Mouse (Mus musculus) CH12.LX (cell line): ENCODE results near the gene Aim2. TPM values are rescaled to one million over a fixed set of nuclear protein-coding genes. Genes with fewer than 3 reads are reported as not detected.

ENCODE experiments used
- DNase-seq: peaks from one replicate; pipeline ENCODE4 v3.0.0-alpha.2; 2013; ENCODE audit errors: extremely low read depth
- H3K27ac ChIP-seq: 2 replicates; pipeline ENCODE4 v1.5.1; 2012; ENCODE audit warnings: low read depth, mild to moderate bottlenecking, control low read depth, moderate library complexity; ENCODE audit not compliant: insufficient read depth
- H3K27me3 ChIP-seq: replicated peaks from 2 replicates; pipeline ENCODE3; 2012; ENCODE audit warnings: inconsistent platforms
- H3K36me3 ChIP-seq, 2 experiments: replicated peaks in 1 of 2; 2 replicates each; pipeline versions ENCODE3 to v1.6.1; 2012; ENCODE audit warnings: inconsistent platforms in 1 of 2, low read length in 1 of 2, mild to moderate bottlenecking in 1 of 2, mixed read lengths in 1 of 2, moderate library complexity in 1 of 2; ENCODE audit not compliant: control insufficient read depth in 1 of 2, insufficient read depth in 1 of 2
- H3K4me1 ChIP-seq, 2 experiments: 2 replicates each; pipeline ENCODE4 v1.6.1; 2012; ENCODE audit warnings: inconsistent platforms in 1 of 2, moderate library complexity in 1 of 2; ENCODE audit not compliant: insufficient read depth in 2 of 2, control insufficient read depth in 1 of 2
- H3K4me2 ChIP-seq: 2 replicates; pipeline ENCODE4 v1.6.1; 2012; ENCODE audit warnings: low read depth, mild to moderate bottlenecking, control low read depth; ENCODE audit not compliant: poor library complexity, insufficient read depth, severe bottlenecking
- H3K4me3 ChIP-seq, 3 experiments: fragments of 150-350 bp in 1 of 3; sonication (generic) in 1 of 3; replicated peaks in 1 of 3; 2 replicates each; pipeline versions ENCODE3 to v1.5.1; 2011 to 2012; ENCODE audit warnings: low read depth in 2 of 3, low read length in 2 of 3, mild to moderate bottlenecking in 2 of 3, moderate library complexity in 2 of 3, control low read depth in 1 of 3, improper control_type of control experiment in 1 of 3, inconsistent platforms in 1 of 3, mixed read lengths in 1 of 3; ENCODE audit not compliant: poor library complexity in 1 of 3
- H3K79me2 ChIP-seq: replicated peaks from 2 replicates; pipeline ENCODE4 v1.6.1; 2012; ENCODE audit warnings: mild to moderate bottlenecking, moderate library complexity; ENCODE audit not compliant: control insufficient read depth, poor library complexity, insufficient read depth, severe bottlenecking; ENCODE audit errors: extremely low read depth
- H3K9ac ChIP-seq: 2 replicates; pipeline ENCODE4 v1.6.1; 2012; ENCODE audit warnings: low read depth, mild to moderate bottlenecking, control low read depth, moderate library complexity; ENCODE audit not compliant: insufficient read depth
- H3K9me3 ChIP-seq: replicated peaks from 2 replicates; pipeline ENCODE3; 2012; ENCODE audit warnings: low read length, inconsistent platforms, mixed read lengths
- BHLHE40 ChIP-seq: IDR thresholded peaks from 2 replicates; pipeline ENCODE4 v1.6.1; 2011; ENCODE audit warnings: mild to moderate bottlenecking, low read depth, low read length, improper control_type of control experiment
- CHD2 ChIP-seq: IDR thresholded peaks from 2 replicates; pipeline ENCODE4 v1.6.1; 2011; ENCODE audit warnings: low read length, improper control_type of control experiment
- E2F4 ChIP-seq: IDR thresholded peaks from 2 replicates; pipeline ENCODE4 v1.6.1; 2011; ENCODE audit warnings: low read depth, low read length, improper control_type of control experiment; ENCODE audit not compliant: insufficient replicate concordance
- EP300 ChIP-seq: IDR thresholded peaks from 2 replicates; pipeline ENCODE4 v1.6.1; 2011; ENCODE audit warnings: low read length, improper control_type of control experiment
- ETS1 ChIP-seq: conservative IDR thresholded peaks from 2 replicates; pipeline ENCODE4 v1.6.1; 2012; ENCODE audit warnings: low read depth, mild to moderate bottlenecking, inconsistent platforms, low read length, improper control_type of control experiment, moderate library complexity
- GABPA ChIP-seq: IDR thresholded peaks from 2 replicates; pipeline ENCODE4 v1.6.1; 2012; ENCODE audit warnings: low read depth, low read length, improper control_type of control experiment, inconsistent platforms; ENCODE audit not compliant: insufficient replicate concordance
- HCFC1 ChIP-seq: IDR thresholded peaks from 2 replicates; pipeline ENCODE4 v1.6.1; 2012; ENCODE audit warnings: low read depth, mild to moderate bottlenecking, inconsistent platforms, low read length, improper control_type of control experiment
- IRF4 ChIP-seq: IDR thresholded peaks from 2 replicates; pipeline ENCODE4 v1.6.1; 2014; ENCODE audit warnings: low read depth, mild to moderate bottlenecking, inconsistent platforms, low read length, improper control_type of control experiment
- JUN ChIP-seq: IDR thresholded peaks from 2 replicates; pipeline ENCODE4 v1.6.1; 2011; ENCODE audit warnings: low read depth, mild to moderate bottlenecking, low read length, improper control_type of control experiment, moderate library complexity; ENCODE audit not compliant: insufficient read depth
- JUND ChIP-seq: conservative IDR thresholded peaks from 2 replicates; pipeline ENCODE4 v1.6.1; 2011; ENCODE audit warnings: low read depth, low read length, improper control_type of control experiment
- KAT2A ChIP-seq: IDR thresholded peaks from 2 replicates; pipeline ENCODE4 v1.6.1; 2012; ENCODE audit warnings: low read length, improper control_type of control experiment, inconsistent platforms; ENCODE audit not compliant: insufficient replicate concordance
- MAFK ChIP-seq: IDR thresholded peaks from 2 replicates; pipeline ENCODE4 v1.6.1; 2011; ENCODE audit warnings: low read length, improper control_type of control experiment; ENCODE audit not compliant: insufficient replicate concordance
- MAX ChIP-seq: IDR thresholded peaks from 2 replicates; pipeline ENCODE4 v1.6.1; 2011; ENCODE audit warnings: low read length, improper control_type of control experiment
- MAZ ChIP-seq: IDR thresholded peaks from 2 replicates; pipeline ENCODE4 v1.6.1; 2012; ENCODE audit warnings: low read depth, mild to moderate bottlenecking, inconsistent platforms, low read length, improper control_type of control experiment, moderate library complexity
- MXI1 ChIP-seq: IDR thresholded peaks from 2 replicates; pipeline ENCODE4 v1.6.1; 2011; ENCODE audit warnings: mild to moderate bottlenecking, low read depth, low read length, improper control_type of control experiment
- NELFE ChIP-seq: IDR thresholded peaks from 2 replicates; pipeline ENCODE4 v1.6.1; 2011; ENCODE audit warnings: low read depth, low read length, improper control_type of control experiment
- NRF1 ChIP-seq: IDR thresholded peaks from 2 replicates; pipeline ENCODE4 v1.6.1; 2014; ENCODE audit warnings: low read depth, mild to moderate bottlenecking, inconsistent platforms, low read length, improper control_type of control experiment, moderate library complexity
- PAX5 ChIP-seq: IDR thresholded peaks from 2 replicates; pipeline ENCODE4 v1.6.1; 2012; ENCODE audit warnings: low read length, inconsistent platforms, mixed read lengths
- POLR2A ChIP-seq: IDR thresholded peaks from 2 replicates; pipeline ENCODE4 v1.6.1; 2011; ENCODE audit warnings: low read depth, mild to moderate bottlenecking, improper control_type of control experiment, low read length
- POLR2AphosphoS2 ChIP-seq: IDR thresholded peaks from 2 replicates; pipeline ENCODE4 v1.6.1; 2011; ENCODE audit warnings: low read depth, low read length, improper control_type of control experiment
- RCOR1 ChIP-seq: conservative IDR thresholded peaks from 2 replicates; pipeline ENCODE4 v1.6.1; 2012; ENCODE audit warnings: low read depth, mild to moderate bottlenecking, inconsistent platforms, low read length, improper control_type of control experiment
- SIN3A ChIP-seq: IDR thresholded peaks from 2 replicates; pipeline ENCODE4 v1.6.1; 2012; ENCODE audit warnings: low read length, improper control_type of control experiment, inconsistent platforms
- SMC3 ChIP-seq: IDR thresholded peaks from 2 replicates; pipeline ENCODE4 v1.6.1; 2011; ENCODE audit warnings: low read depth, low read length, improper control_type of control experiment
- UBTF ChIP-seq: IDR thresholded peaks from 2 replicates; pipeline ENCODE4 v1.6.1; 2012; ENCODE audit warnings: low read depth, mild to moderate bottlenecking, inconsistent platforms, low read length, improper control_type of control experiment, moderate library complexity
- USF1 ChIP-seq: IDR thresholded peaks from 2 replicates; pipeline ENCODE4 v1.6.1; 2014; ENCODE audit warnings: low read depth, mild to moderate bottlenecking, inconsistent platforms, low read length, improper control_type of control experiment
- USF2 ChIP-seq: conservative IDR thresholded peaks from 2 replicates; pipeline ENCODE4 v1.6.1; 2011; ENCODE audit warnings: low read depth, low read length, improper control_type of control experiment
- ZC3H11A ChIP-seq: IDR thresholded peaks from 2 replicates; pipeline ENCODE4 v1.6.1; 2012; ENCODE audit warnings: low read depth, mild to moderate bottlenecking, inconsistent platforms, low read length, improper control_type of control experiment
- ZKSCAN1 ChIP-seq: IDR thresholded peaks from 2 replicates; pipeline ENCODE4 v1.6.1; 2012; ENCODE audit warnings: low read depth, inconsistent platforms, low read length, improper control_type of control experiment, borderline replicate concordance
- ZMIZ1 ChIP-seq: IDR thresholded peaks from 2 replicates; pipeline ENCODE4 v1.6.1; 2012; ENCODE audit warnings: low read depth, mild to moderate bottlenecking, inconsistent platforms, low read length, improper control_type of control experiment
- ZNF384 ChIP-seq: IDR thresholded peaks from 2 replicates; pipeline ENCODE4 v1.6.1; 2012; ENCODE audit warnings: low read depth, low read length, improper control_type of control experiment, inconsistent platforms
- dilution Hi-C: fragments of 300-500 bp; cut with MboI; formaldehyde crosslinking; loops from 2 replicates; pipeline ENCODE4 v1.14.3; 2020; ENCODE audit warnings: low sequenced_read_pairs; ENCODE audit not compliant: extremely low pct_unique_long_range_greater_than_20kb, extremely low pct_ligation_motif_present
- in situ Hi-C: fragments of 300-500 bp; cut with MboI; formaldehyde crosslinking; loops from 3 replicates; pipeline ENCODE4 v1.14.3; 2019; ENCODE audit warnings: low sequenced_read_pairs, low pct_ligation_motif_present, low pct_unique_long_range_greater_than_20kb, mixed read lengths
- polyA plus RNA-seq: library from polyadenylated mRNA; unstranded; fragments of >175 nt; gene quantifications from 2 replicates; pipeline ENCODE4 v1.2.1, GENCODE M21; 2012; ENCODE audit warnings: low read depth; ENCODE audit not compliant: insufficient read length
- total RNA-seq, 2 experiments: library from RNA; depleted of rRNA; stranded (reverse); fragments of 300-350 nt in 1 of 2; fragments of >200 nt in 1 of 2; gene quantifications; 2 replicates each; pipeline ENCODE4 v1.2.3; 2012 to 2014

Gene Aim2
- total and polyA plus RNA-seq, 3 experiments: 59.7 to 117 (median 87.0) TPM

- Histone ChIP-seq H3K4me3 (no peak overlapping the region), H3K27ac (no peak overlapping the region), H3K79me2 (no peaks in the 10 kb centered on the region), H3K4me2 (no peak overlapping the region), H3K9ac (no peak overlapping the region), H3K9me3 (no peaks in the 10 kb centered on the region), H3K4me1 (peaks cover 2 to 9% of the 10 kb centered on the region in 2 experiments; a peak in 3 of 4 replicates), H3K27me3 (no peaks in the 10 kb centered on the region), H3K36me3 (no peaks in the 10 kb centered on the region)
- in situ Hi-C loops (loop anchor here (25.0 kb wide), 2 partner anchors 754 to 979 kb away; partner anchors contain the start of gene Dusp23), dilution Hi-C loops (no loop called here)
- TF ChIP-seq ETS1 (0 out of 2 replicates have a peak, but pooled peaks have one; percentile 38), IRF4 (0 out of 2 replicates have a peak, but pooled peaks have one; percentile 37), POLR2A (no peak), BHLHE40 (peak; percentile 95), EP300 (peak; percentile 78), E2F4 (no peak), JUND (peak; percentile 93), JUN (peak; percentile 84)
- peak; percentile 60 for DNase-seq
These were observed 41.1 kb downstream of the Aim2 start for GRCm38 (mm10) chr1:173391754-173392153.

- no peaks in the 10 kb centered on the region for H3K9me3 ChIP-seq
- H3K79me2 ChIP-seq: no peaks in the 10 kb centered on the region
- in situ Hi-C loops: loop anchor here (25.0 kb wide), 2 partner anchors 761 to 986 kb away; partner anchors contain the start of gene Dusp23
- no peaks in the 10 kb centered on the region for H3K27me3 ChIP-seq
- no peaks in the 10 kb centered on the region for H3K36me3 ChIP-seq
- H3K4me2 ChIP-seq: no peak overlapping the region
- no peak overlapping the region for H3K27ac ChIP-seq
- H3K4me3 ChIP-seq: no peak overlapping the region
- dilution Hi-C loops: no loop called here
- peak; percentile 72 for DNase-seq
- peaks cover 0 to 8% of the 10 kb centered on the region in 2 experiments; a peak in 1 of 4 replicates for H3K4me1 ChIP-seq
- no peak overlapping the region for H3K9ac ChIP-seq
- no peak for TF ChIP-seq GABPA
- TF ChIP-seq ETS1: no peak
- TF ChIP-seq NELFE: no peak
- TF ChIP-seq NRF1: 0 out of 2 replicates have a peak, but pooled peaks have one; percentile 16
- TF ChIP-seq BHLHE40: no peak
- TF ChIP-seq SMC3: peak; percentile 82
- TF ChIP-seq ZKSCAN1: no peak
- TF ChIP-seq IRF4: 0 out of 2 replicates have a peak, but pooled peaks have one; percentile 32
- 0 out of 2 replicates have a peak, but pooled peaks have one; percentile 39 for TF ChIP-seq E2F4
- peak; percentile 50 for TF ChIP-seq ZC3H11A
- TF ChIP-seq PAX5: no peak
- TF ChIP-seq MAX: no peak; the same call in 1 of the 2 replicates
- TF ChIP-seq CHD2: no peak
- no peak for TF ChIP-seq MXI1
- no peak for TF ChIP-seq POLR2AphosphoS2
- no peak for TF ChIP-seq ZNF384
- TF ChIP-seq ZMIZ1: no peak
- TF ChIP-seq HCFC1: no peak
- no peak for TF ChIP-seq SIN3A
- no peak for TF ChIP-seq KAT2A
- no peak for TF ChIP-seq JUND
- TF ChIP-seq MAZ: no peak
- no peak for TF ChIP-seq USF2
- no peak for TF ChIP-seq USF1
- no peak for TF ChIP-seq EP300
- no peak for TF ChIP-seq RCOR1
- TF ChIP-seq JUN: no peak
- TF ChIP-seq MAFK: no peak
- TF ChIP-seq UBTF: no peak
These were observed 47.8 kb downstream of the Aim2 start for GRCm38 (mm10) chr1:173398323-173398970.
